Mouse (Mus musculus) urinary bladder, postnatal 4 days (tissue): ENCODE measurements at regions not wholly inside any gene's neighbourhood (a gene's known extent, or its start where the extent isn't known, plus 50 kb on each side); places are given as distances from the start of the nearest gene placed in this dataset.
A peak's percentile ranks its signal among the peaks of the same experiment; 100 is the strongest.

Source experiments
- DNase-seq, 2 experiments: peaks; one replicate each; pipeline ENCODE4 v3.0.0; 2021 to 2022; ENCODE audit warnings: low spot score in 2 of 2

GRCm38 (mm10) chr11:41090391-41090900 lies 335.3 kb upstream of the Ccng1 start:
- peak in 1 of 2 experiments; percentile 64 for DNase-seq

DNA sequence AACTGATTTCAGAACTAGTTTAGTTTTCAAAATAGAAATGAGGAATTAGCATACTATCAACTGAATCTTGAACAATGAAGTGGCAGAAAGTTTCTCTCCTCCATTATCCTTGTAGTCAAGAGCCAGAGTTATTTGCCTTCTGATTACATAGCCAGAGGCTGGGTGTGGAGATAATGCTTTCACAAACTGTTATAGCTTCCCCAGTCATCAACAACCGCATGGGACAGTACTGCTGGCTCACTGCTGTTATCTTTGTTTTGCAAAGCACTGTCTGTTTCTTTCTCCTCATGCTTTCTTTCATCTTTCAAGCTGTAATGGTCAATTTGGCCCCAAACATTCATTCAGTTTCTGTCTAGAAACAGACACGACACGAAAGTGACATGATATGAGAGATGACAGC lies 308.5 kb upstream of the Ccng1 start:
- no peak for DNase-seq

GRCm38 (mm10) chr11:41057796-41058195 lies 302.7 kb upstream of the Ccng1 start:
- no peak for DNase-seq

DNA sequence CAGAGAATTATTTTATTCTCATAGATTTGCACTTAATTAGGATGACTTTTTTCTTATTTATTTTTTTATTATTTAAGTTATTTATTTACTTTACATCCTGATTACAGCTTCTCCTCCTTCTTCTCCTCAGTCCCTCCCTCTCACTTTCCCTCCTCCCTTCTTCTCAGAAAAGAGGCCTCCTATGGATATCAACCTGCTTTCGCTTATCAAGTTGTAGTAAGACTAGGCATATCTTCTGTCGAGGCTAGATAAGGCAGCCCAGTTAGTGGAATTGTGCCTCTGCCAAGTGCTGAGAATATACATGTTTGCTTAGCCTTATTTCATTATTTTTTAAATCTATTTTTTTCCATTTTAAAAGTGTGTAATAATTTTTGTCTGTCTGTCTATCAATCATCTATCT lies 274.9 kb upstream of the Ccng1 start:
- DNase-seq, result no peak

GRCm38 (mm10) chr11:41010096-41010495 lies 255.0 kb upstream of the Ccng1 start:
- no peak for DNase-seq

GRCm38 (mm10) chr11:40972806-40973205 lies 217.7 kb upstream of the Ccng1 start:
- no peak for DNase-seq

DNA sequence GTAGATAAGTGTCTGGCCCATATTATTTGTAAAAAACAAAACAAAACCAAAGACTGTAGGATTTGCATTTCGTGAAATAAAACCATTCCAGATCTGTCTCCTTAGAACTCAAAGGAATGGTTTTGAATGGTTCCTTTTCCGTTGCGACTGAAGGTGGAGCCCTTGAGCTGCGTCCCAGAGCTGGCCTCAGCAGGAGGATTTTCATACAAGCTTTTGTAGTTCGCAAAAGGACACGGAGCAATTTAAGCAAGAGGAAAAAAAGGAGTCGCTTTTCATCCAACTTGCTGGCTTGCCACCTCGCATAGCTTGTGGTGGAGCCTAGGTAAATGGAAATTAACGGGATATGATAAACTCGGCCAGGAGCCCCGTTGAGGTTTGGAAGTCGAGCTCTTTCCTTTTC lies 172.1 kb upstream of the Ccng1 start:
- DNase-seq, result peak in 1 of 2 experiments; percentile 20

DNA sequence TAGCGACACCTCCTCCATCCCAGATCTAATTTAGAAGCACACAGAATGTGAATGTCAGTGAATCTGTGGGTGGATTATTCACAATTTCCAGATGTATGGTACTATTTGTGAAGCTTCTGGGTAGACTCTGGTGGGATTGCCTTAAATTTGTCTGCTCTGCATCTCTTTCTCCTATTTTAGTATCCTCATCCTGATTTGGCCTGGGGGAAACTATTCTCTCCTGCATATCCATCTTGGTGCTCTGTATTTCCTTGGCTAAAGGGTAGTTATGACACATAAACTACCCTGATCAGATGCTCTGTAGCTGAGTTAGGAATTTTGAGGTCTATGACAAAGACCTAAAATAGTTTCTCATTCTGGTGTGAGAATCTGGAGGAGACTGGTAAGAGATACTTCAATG lies 136.4 kb upstream of the Ccng1 start:
- DNase-seq, result no peak

DNA sequence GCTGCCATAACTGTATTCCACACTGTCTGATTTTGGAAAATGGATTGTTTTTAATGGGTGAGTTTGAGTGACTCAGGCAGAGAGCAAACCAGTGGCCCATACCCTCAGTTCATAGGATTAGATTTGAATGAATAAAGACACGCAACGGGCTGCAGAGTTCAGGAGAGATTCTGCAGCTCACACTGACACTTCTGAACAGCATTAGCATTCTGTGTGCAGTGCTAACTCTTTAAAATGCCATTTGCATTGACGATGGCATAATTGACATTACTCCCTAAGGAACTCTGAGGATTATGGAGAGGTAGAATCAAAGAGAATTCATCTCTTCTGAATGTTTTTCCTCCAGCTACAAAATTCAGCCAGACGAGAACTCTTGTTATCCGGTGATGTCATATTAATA lies 129.4 kb upstream of the Ccng1 start:
- no peak for DNase-seq

DNA sequence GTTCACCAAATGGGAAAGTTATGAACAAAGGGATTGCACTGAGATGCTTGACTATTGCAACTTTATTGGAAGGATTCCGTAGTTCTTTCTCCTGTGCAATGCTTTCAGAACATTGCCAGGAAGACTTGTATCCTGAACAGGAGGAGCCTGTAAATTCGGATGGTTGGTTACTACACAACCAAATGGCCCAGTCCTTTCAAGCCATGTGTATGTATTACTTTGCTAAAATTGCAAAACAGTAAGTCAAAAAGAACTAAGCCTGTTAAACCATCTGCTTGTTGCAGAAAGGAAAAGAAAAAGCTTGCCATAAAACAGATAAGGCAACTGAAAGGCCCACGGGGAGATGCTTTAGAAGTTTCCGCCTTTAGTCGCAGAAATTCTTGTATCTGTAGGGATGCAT lies 124.5 kb upstream of the Ccng1 start:
- no peak for DNase-seq

DNA sequence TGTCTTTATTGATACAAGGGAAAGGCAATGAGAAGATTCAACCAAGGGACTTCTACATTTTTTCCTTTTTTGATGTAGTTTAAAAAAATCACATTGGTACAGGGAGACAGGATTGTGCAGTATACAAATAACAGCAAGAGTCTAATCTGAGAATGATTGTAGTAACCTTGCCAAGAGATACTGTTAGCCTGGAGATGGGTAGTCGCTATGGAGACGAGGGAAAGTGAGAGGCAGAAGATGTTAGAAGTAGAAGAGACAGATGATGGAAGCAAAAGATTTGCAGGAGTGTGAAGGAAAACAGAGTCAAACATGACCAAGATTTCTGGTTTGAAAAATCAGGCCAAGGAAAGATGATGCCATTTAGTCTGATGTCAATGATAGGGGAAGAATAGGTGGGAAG lies 117.9 kb upstream of the Ccng1 start:
- no peak for DNase-seq

- DNase-seq, result peak in 1 of 2 experiments; percentile 33
Measured at GRCm38 (mm10) chr11:40865694-40866093, 110.6 kb upstream of the Ccng1 start.

DNA sequence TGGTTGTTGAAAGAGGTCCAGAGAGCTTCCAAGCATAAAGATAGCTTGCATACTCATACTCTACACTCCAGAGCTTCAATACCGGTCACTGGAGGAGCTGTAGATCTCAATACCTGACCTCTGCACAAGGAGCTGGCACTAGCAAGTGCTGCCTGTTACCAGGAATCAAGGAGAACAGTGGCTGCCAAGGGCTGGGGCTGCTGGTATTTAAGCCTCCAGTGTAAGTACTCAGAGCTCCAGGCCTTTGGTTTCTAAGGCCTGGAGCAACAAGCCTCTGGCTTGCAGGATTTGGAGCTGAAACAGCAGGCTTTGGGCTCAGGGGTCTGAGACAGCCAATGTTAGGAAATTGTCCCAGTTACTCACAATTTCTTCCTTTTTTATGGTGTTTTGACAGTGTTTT lies 96.2 kb upstream of the Ccng1 start:
- DNase-seq, result no peak

DNA sequence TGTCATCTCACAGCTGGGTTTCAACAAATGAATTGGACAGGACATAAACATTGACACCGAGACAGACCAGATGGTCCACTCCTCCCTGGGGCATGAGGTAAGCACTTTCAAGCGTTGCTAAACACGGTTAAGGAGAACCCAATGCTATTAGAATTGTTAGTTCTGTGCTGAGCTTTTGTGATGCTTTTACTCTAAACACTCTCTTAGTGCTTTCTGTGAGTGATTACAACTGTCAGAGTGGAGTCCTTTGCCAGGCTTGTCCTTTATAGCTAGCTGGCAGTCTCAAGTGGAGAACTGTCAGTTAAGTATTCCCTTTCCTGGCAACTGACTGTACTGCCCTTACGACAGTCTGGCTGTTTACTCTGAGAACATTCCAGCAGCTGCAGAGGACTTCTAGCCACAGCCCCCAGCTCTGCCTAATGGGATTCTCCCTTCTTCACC lies 95.6 kb upstream of the Ccng1 start:
- DNase-seq, result peak in 1 of 2 experiments; percentile 26

- DNase-seq, result no peak
Measured at GRCm38 (mm10) chr11:40846586-40846985, 91.5 kb upstream of the Ccng1 start.

- DNase-seq, result no peak
Measured at GRCm38 (mm10) chr11:40835393-40835792, 80.3 kb upstream of the Ccng1 start.
